Comparison of ENCODE assay signal across 29 mouse cellular contexts in the genomic region with DNA sequence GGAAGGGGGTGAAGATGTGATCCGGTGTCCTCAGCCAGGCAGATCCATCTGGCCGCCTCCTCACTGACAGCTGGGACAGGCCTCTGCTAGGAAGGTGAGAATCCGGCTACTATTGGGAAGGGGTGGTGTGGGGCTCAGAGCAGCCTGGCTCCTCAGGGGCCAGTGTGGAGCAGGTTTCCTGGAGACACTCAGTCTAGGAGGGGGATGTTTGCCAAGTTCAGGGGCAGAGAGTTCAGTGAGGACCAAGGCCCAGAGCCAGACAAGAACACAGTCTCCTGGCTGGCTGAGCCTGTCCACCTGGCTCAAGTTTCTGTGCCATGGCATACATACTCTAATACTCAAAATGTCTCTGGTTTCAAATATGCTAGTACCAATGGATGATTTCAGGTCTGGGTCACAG. TPM values are rescaled to one million over a fixed set of nuclear protein-coding genes. Genes with fewer than 3 reads are reported as not detected.
A peak's percentile ranks its signal among the peaks of the same experiment; 100 is the strongest.
DNase-seq lines count a peak whose midpoint lies in the region; ATAC-seq and TF ChIP-seq lines count a peak whose summit lies in the region.
"Had no signal": no experiment of that assay in that cellular context is flagged by ENCODE, and none has a peak within 500 bp of the region (broad histone marks: within the 10 kb centered on the region; RNA-seq: fewer than 3 reads in every experiment).

No protein-coding gene starts in this region.

- H3K27ac ChIP-seq in liver, adult 2 months (replicated peaks; ENCODE audit: insufficient read depth, low read depth, low read length): no peak overlapping the region
- H3K27ac ChIP-seq: embryonic facial prominence, embryonic 10.5 days; embryonic facial prominence, embryonic 15.5 days; forebrain, embryonic 12.5 days; hindbrain, embryonic 10.5 days; hindbrain, embryonic 15.5 days; kidney, postnatal 0 days; liver, embryonic 14.5 days; neural tube, embryonic 12.5 days had no signal

- no peak for TF ChIP-seq CTCF in liver, adult 2 months (IDR thresholded peaks at IDR 0.05; ENCODE audit: low read depth, low read length)

- H3K4me3 ChIP-seq in liver, adult 2 months (ENCODE audit: insufficient read depth, low read depth, low read length): no peak overlapping the region
- H3K4me3 ChIP-seq: embryonic facial prominence, embryonic 10.5 days; embryonic facial prominence, embryonic 15.5 days; forebrain, embryonic 12.5 days; hindbrain, embryonic 10.5 days; hindbrain, embryonic 15.5 days; neural tube, embryonic 12.5 days had no signal

- H3K27me3 ChIP-seq in liver, adult 2 months (ENCODE audit: control insufficient read depth, insufficient read depth, low read length): no peaks in the 10 kb centered on the region
- H3K27me3 ChIP-seq: embryonic facial prominence, embryonic 15.5 days; forebrain, embryonic 12.5 days; hindbrain, embryonic 15.5 days; neural tube, embryonic 12.5 days; Patski had no signal

- no peak overlapping the region for H3K9ac ChIP-seq in liver, adult 2 months (ENCODE audit: low read depth, low read length)
- H3K9ac ChIP-seq: embryonic facial prominence, embryonic 15.5 days; forebrain, embryonic 12.5 days; forebrain, postnatal 0 days; hindbrain, embryonic 15.5 days; liver, embryonic 14.5 days; neural tube, embryonic 12.5 days had no signal

- no peak for TF ChIP-seq POLR2A in liver, adult 2 months (IDR thresholded peaks at IDR 0.05; ENCODE audit: extremely low read depth, insufficient read depth, low read length)

- H3K4me1 ChIP-seq in liver, adult 2 months (ENCODE audit: control insufficient read depth, insufficient read depth, low read length): peaks cover 58% of the 10 kb centered on the region
- H3K4me1 ChIP-seq: embryonic facial prominence, embryonic 15.5 days; hindbrain, embryonic 15.5 days; neural tube, embryonic 12.5 days had no signal

- H3K79me2 ChIP-seq in liver, adult 2 months (ENCODE audit: control insufficient read depth, insufficient read depth, low read length): peaks cover 25% of the 10 kb centered on the region; the same call in 1 of the 2 replicates

- DNase-seq in cerebellum, adult 11-12 months: peak; percentile 78
- DNase-seq in cerebellum, postnatal 4 days (ENCODE audit: low spot score in 2 of 2): no peak
- peak; percentile 81 for DNase-seq in liver, adult 2 months (ENCODE audit: extremely low read depth, low read depth, low spot score)
- DNase-seq in liver: no peak
- peak; percentile 56 to 71 for DNase-seq in cerebellum, postnatal 14 days
- DNase-seq in frontal cortex, postnatal 36 days (ENCODE audit: low spot score in 2 of 2): no peak
- DNase-seq: adrenal gland, postnatal 14 days; forebrain, postnatal 0 days; heart, postnatal 14 days; kidney, adult 18-20 months; kidney, postnatal 4 days; layer of hippocampus, postnatal 36 days; left cerebral cortex, postnatal 4 days; lung, adult 2 months; lung, postnatal 10 days; right cerebral cortex, postnatal 4 days; thymus, adult 2 months; thymus, postnatal 36 days had no signal

- no peak for ATAC-seq in megakaryocyte, adult 5-6 weeks (ENCODE audit: poor library complexity, severe bottlenecking)
- ATAC-seq: midbrain, embryonic 16.5 days; Patski had no signal

- WGBS in liver, adult 2 months: 38% methylated on average over 3 of the region's 3 CpGs

- H3K36me3 ChIP-seq in liver, adult 2 months (ENCODE audit: control insufficient read depth, insufficient read depth, low read length): peaks cover 60% of the 10 kb centered on the region
- H3K36me3 ChIP-seq: embryonic facial prominence, embryonic 10.5 days; embryonic facial prominence, embryonic 15.5 days; forebrain, embryonic 12.5 days; hindbrain, embryonic 10.5 days; hindbrain, embryonic 15.5 days; neural tube, embryonic 12.5 days had no signal

RNA-seq across cellular contexts. Expression of gene Arap1, which starts 10.5 kb away (rescaled TPM):
- 43.8 and 51.0 TPM in 2 replicates for total RNA-seq in liver, adult 2 months (2014; rRNA removed)
- 88.2 and 89.2 TPM in 2 replicates for polyA plus RNA-seq in liver, adult 2 months (2012; rRNA removed)
- total RNA-seq in megakaryocyte, adult 5-6 weeks (2015): 141 and 152 TPM in 2 replicates
- 211 and 245 TPM in 2 replicates for total RNA-seq in megakaryocyte, adult 5-6 weeks (2017)

RNA-seq across cellular contexts. Expression of gene Stard10, which starts 20.5 kb away (rescaled TPM):
- 779 and 846 TPM in 2 replicates for total RNA-seq in liver, adult 2 months (2014; rRNA removed)
- polyA plus RNA-seq in liver, adult 2 months (2012; rRNA removed): 1,131 and 1,407 TPM in 2 replicates
- 22.3 and 23.9 TPM in 2 replicates for total RNA-seq in megakaryocyte, adult 5-6 weeks (2015)
- 8.2 and 8.4 TPM in 2 replicates for total RNA-seq in megakaryocyte, adult 5-6 weeks (2017)

RNA-seq across cellular contexts. Expression of gene Atg16l2, which starts 35.4 kb away (rescaled TPM):
- total RNA-seq in liver, adult 2 months (2014; rRNA removed): 8.7 and 9.1 TPM in 2 replicates
- polyA plus RNA-seq in liver, adult 2 months (2012; rRNA removed): 8.2 and 13.8 TPM in 2 replicates
- 16.2 and 20.2 TPM in 2 replicates for total RNA-seq in megakaryocyte, adult 5-6 weeks (2015)
- total RNA-seq in megakaryocyte, adult 5-6 weeks (2017): 9.9 and 15.3 TPM in 2 replicates

Comparison
In these comparisons a context has a peak if more than half of its experiments do, and no peak if none do; other contexts are left out.
1. DNase-seq: peak in cerebellum, adult 11-12 months (single experiment), liver, adult 2 months (single experiment) and cerebellum, postnatal 14 days (2 of 2); none in cerebellum, postnatal 4 days (0 of 2), liver (single experiment) and frontal cortex, postnatal 36 days (0 of 2).
2. RNA of gene Stard10, which starts 20.5 kb away (total RNA-seq): 779 to 846 TPM in liver, adult 2 months; 8.2 to 23.9 TPM in megakaryocyte, adult 5-6 weeks; every median in the first group is over 10 times any median in the second.